Mouse (Mus musculus) kidney, adult 8-10 months (tissue): ENCODE results near the gene Acp4.
"Not testable (repeated sequence)": the region's sequence is repeated elsewhere in the genome, so short reads cannot be mapped to it uniquely, and the experiment has no call there.

Experiments used
- DNase-seq, 2 experiments: peaks; one replicate each; pipeline ENCODE4 v3.0.0; 2022

The Acp4 gene

DNA sequence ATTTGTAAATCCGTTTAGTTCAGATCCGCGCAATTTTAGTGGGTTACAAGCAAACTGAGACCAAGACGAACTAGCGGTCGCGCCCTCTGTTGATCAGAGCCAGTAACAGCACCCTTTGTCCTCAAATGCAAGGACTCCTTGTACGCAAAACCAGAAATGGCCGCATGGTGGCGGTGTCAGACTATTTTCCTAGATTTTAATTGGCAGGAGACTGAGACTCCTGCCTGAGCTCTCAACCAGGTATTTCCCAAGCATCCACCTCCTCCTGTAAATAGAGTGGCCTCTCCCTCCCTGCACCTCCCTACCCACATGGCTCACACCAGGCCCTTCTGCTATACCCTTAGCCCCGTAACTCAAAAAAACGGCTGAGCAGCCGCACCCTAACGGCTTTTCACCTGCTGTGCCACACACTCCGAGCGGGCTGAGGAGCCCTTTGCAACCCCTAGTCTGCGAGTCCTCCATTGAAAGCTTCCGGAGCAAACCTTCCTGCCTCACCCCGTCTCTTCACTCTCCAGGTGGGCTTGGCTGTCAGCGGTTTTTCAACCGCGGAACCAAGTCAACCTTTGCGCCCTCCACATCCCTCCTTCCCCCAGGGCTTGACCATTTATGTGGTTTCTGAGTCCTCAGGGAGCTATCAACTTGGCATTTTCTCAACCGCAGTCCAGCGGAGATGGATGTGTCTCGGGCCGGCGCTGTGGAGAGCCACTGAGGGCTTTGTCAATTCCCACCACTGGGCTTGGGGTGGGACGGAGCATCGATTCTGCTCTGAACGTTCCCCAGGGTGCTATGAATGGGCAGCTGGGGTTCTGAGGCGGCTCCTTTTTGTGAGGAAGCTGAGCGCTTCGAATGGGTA lies 5.8 kb upstream of the Acp4 start:
- DNase-seq: peak; percentile 89 to 97

DNA sequence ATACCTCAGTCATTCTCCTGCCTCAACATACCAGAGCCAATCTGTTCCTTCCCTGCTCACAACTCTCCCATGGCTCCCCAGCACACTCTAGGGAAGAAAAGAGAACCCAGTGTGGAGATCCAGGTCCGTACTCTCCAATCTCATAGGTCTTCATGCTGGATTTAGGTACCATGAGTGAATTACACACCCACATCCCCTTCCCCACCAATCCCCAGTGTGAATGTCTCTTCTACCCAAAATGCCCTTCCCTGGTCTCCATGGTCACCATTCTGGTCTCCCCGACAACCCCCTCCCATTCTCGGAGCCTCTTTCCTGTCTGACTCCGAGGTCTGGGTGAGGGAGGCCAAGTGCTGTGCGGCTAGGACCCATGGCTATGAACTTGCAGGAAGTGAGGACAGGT lies 4.0 kb upstream of the Acp4 start, which contains the start of gene Gm15517:
Gene Gm15517, plus strand, starts transcription at position 301 of the 400 bp plus-strand sequence.
- no peak for DNase-seq

DNA sequence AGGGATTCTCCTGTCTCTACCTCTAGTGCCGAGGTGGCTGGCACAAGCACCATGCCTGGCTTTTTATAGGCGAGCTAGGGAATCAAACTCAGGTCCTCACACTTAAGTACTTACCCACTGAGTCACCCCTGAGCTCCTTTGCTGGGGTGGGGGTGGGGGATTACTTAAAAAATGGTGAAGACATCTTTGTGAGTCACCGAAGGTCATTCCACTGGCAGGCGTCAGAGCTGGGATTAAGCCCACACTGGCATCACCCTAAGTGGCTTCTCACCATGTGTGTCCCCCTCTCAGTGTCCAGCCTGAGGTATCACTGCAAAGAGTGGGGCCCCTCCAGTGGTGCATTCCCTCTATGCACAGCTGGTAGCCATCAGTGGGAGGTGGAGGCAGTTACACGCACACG lies 3.2 kb upstream of the Acp4 start:
- DNase-seq: no peak

DNA sequence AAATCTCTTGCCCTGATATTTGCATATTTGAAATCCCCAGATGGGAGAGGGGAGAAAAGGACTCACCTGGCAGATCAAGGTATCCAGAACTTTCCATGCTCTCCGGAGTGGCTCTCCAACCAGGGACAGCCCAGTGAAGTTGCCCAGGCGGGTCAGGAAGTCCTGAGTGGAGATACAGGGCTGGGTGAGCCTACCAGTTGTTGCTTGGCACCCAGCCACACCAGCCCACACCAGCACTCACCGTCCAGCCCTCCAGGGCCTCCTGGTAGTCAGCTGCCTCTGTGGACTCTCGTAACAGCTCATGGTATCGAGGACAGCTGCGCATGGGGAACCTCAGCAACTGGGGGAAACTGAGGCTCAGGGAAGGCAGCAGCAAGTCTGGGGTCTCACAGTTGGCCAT lies 2.2 kb downstream of the Acp4 start:
- DNase-seq: no peak

DNA sequence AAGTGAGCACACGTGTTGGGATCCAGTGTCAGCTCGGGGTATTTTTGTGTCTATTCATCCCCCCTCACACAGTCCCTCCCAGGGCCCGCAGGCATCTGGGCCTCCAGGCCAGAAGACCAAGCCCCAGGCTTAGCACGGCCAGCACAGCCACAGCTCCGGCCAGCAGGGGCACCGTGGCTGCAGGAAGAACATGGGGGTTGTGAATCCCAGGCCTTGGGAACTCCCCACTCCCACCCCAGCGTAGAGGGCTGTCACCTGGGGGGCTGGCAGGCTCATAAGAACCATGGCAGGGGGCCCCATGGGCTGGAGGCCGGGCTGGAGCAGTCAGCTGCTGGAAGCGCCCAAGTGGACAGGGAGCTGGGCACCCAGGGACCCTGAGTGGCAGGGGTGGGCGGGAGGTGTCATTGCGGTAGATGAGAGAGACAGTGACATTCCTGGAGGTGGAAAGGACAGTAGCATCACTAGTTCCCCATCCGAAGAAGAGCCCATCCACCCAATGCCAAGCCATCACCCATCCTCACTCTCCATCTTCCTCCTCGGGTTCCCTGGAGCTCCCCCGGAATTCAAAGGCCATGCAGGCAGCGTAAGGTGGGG lies 4.1 kb downstream of the Acp4 start:
- DNase-seq: no peak

DNA sequence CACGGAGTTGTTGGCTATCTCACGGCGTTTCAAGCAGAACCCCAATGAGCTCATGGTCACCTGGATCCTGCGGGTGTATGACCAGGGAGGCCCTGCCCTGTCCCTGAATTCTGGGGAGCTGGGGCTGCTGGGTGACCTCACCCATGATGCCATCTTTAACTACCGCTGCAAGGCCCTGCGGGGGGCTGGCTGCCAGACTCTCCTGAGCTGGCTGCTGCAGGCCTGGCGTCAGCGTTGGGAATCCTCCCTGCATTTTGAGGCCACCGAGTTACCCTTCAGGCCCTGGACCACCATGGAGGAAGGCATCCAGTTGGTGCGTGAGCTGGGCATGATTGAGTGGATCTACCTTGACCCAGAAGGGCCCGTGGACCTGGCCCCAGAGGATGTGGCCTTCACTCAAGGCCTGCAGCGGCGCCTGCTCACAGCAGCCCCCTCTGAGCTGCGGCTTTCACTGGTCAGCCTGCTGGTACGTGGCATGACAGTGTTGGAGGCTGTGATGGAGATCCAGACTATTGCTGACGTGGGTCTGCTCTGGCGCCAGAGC lies 6.4 kb downstream of the Acp4 start:
- not testable (repeated sequence) for DNase-seq

DNA sequence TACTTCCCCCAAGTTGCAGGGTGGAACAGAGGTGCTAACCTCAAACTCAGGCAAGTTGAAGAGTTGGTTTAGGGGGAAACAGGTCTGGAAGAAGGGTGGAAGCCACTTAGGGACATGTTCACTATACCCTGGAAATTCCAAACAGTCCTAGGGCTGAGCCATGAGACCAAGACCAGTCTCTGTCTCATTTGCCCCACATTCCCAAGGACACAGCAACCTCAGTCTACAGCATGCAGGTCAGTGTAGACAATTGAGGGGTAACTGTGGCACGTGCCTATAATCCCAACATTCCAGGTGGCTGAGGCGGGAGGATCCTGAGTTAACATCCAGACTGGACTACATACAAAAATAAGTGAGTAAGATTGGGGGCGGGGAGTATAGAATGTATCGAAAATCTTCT lies 7.9 kb downstream of the Acp4 start:
- no peak for DNase-seq

DNA sequence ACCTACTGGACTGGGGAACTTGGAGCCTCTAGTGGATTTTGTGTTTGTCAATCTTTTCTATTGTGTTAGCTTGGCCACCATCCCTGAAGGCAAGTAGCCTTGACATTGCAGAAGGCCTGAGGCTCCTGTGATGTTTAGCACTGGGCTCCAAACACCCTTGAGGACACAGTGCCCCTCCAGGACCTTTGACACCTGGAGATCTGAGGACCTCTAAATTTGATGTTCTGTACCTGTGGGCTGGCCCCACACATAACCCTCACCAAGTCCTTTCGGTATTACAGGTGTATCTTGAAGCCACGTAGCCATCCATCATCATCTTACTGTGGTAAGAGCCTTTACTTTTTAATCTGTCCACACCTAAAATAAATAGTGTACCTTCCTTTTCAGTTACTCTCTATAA lies 9.2 kb downstream of the Acp4 start:
- DNase-seq: no peak

DNA sequence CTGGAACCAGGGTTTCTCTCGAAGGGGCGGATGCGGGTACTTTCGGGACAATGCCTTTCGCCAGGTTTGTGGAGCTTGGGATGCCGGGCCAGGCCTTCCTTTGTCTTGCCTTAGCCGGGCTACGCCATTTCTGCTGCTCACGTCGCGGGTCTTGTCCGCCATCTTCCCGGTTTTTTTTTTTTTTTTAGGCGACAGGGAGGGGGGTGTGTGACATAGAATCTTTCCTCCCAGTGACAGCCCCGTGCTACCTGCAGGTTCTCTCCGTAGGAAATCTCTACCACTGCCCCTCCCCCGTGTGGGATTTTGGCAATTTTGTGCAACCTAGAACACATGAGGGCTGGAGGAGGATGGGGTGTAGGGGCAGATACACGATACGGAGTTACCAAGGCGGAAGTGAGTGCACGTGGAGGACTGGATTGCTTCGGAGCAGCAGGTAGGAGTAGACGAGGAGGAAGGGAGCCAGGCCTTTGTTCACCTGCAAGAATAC lies 10.2 kb downstream of the Acp4 start:
- DNase-seq: peak; percentile 38 to 44

DNA sequence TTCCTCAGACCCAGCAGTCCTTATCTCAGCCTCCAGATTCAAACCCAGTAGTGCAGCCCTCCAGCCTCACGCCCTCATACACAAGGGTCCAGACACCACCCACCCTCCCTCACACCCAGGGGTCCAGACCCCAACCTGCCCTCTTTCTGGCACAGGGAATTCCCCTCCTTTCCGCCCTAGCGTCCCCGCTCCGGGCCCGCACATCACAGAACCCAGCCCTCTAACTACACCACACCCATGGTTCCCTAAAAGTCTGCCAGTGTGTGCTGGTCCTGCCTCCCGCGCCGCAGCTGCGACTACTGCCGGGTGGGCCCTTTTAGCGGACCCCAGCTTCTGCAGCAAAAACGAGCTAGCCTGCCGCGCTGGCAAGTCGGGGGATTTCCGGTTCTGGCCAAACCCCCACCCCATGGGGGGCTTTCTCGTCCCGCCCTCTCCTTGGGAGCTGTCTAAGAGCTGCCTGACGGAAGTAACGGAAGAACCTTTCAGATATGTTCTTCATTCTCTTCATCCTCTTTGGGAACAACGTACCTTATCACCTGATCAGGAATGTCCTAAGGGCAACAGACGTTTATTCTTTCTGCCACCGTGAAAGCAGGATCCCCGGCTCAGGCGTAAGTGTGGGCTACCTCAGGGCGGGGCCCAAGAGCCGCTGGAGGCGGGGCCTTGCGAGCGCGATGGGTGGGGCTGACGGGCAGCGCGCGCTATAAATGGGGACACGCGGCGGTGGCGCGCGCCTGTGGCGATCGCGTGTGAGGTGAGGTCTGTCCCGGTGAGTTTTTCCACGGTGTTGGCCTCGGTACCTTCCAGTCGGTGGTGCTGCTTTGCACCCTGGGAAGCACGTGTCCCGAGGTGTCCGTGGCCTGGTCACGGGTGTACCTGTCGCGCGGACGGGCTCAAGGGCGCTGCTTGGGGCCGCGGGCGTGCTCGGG lies 10.9 kb downstream of the Acp4 start, which contains the start of the genes 1700028J19Rik and 2410002F23Rik:
Gene 1700028J19Rik, minus strand, starts transcription at position 641 of the 929 bp plus-strand sequence.
Gene 2410002F23Rik, plus strand, starts transcription at position 668 of the 929 bp plus-strand sequence.
- peak; percentile 88 to 89 for DNase-seq

DNA sequence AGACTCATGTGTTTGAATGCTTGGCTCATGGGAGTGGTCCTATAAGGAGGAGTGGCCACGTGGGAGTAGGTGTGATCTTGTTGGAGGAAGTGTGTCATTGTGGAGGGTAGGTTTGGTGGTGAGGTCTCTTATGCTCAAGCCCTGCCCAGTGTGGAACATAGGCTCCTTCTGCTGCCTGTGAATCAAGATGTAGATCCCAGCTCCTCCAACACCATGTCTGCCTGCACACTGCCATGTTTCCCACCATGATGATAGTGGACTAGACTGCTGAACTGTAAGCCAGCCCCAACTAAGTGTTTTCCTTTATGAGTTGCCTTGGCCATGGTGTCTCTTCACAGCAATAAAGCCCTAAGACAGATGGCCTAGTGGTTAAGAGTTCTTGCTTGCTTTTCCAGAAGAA lies 13.1 kb downstream of the Acp4 start:
- no peak for DNase-seq

DNA sequence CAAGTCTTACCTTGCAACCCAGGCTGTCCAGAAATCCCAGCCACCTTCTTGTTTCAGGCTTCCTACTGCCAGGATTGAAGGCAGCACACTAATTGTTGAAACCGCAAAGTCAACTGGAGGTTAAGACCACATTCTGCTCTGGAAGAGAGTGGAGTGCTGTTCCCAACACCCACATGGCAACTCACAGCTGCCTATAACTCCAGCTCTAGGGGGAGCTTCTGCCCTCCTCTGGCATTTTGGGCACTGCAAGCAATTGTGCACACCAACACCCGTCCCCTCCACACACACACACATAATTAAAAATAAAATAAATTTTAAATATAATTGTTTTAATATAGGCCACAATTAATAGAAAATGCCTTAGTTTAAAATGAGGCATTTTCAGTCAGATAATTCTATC lies 16.0 kb downstream of the Acp4 start:
- no peak for DNase-seq

DNA sequence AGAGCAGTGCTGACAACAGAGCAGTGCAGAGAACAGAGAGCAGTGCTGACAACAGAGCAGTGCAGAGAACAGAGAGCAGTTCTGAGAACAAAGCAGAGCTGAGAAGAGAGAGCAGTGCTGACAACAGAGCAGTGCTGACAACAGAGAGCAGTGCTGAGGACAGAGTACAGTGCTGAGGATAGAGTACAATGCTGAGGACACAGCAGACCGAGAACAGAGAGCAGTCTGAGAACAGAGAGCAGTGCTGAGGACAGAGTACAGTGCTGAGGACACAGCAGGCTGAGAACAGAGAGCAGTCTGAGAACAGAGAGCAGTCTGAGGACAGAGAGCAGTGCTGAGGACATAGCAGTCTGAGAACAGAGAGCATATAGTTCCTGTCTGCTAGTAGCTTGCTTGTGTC lies 16.5 kb downstream of the Acp4 start:
- no peak for DNase-seq

DNA sequence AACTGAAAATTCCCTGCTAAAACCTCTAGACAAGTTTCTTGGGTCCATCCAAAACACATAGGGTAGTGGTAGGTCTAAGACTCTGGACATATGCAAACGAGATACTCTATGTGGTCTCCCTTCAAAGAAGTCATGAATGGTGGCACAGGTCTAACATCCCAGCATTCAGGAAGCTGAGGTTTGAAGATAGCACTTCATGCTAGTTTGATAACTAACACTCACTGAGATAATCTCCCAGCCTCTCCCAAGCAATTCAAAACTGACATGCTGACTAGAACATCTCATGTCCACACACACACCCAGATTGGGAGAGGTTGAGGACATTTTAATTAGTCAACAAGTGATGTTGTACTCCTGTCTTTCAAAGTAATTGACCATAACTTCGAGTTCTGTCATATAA lies 17.3 kb downstream of the Acp4 start:
- no peak for DNase-seq

DNA sequence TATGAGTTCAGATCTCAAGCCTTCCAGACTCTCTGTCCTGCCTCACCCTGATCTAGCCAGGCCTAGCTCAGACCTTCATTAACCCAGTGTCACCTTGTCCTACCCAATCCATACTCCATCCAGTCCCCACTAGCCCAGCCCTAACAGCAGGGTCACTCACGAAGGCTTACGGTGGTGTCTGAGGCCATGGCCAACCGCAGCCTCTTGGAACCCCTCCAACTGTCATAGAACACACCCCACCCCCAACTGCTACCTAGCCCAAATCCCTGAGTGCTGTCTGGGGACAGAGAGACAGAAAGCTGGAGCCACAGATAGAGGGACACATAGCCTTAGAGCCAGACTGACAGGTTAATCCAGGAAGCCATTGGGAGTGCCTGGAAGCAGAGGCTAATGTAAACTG lies 21.3 kb downstream of the Acp4 start, which contains the start of gene Gm36864:
Gene Gm36864, plus strand, starts transcription at position 269 of the 400 bp plus-strand sequence.
- DNase-seq: no peak

DNA sequence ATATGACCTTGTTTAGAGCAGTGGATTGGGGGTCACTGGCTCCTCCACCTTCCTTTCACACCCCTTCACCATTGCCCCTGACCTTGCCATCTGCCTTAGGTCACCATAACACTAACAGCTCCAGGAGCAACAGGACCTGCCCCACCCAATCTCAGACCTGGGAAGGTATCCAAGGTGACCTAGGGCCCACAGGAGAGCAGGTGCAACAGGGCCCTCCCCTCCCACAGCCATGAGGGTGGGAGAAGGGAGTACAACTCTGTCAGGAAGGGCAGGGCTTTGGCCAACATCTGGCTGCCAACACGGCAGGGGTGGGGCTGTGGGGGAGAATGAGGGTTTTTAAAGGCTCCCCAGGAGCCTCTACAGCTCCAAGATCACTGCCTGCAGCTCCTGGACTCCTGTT lies 32.1 kb downstream of the Acp4 start, which contains the start of gene Klk1:
Gene Klk1, plus strand, starts transcription at position 285 of the 400 bp plus-strand sequence.
- peak; percentile 44 to 67 for DNase-seq

DNA sequence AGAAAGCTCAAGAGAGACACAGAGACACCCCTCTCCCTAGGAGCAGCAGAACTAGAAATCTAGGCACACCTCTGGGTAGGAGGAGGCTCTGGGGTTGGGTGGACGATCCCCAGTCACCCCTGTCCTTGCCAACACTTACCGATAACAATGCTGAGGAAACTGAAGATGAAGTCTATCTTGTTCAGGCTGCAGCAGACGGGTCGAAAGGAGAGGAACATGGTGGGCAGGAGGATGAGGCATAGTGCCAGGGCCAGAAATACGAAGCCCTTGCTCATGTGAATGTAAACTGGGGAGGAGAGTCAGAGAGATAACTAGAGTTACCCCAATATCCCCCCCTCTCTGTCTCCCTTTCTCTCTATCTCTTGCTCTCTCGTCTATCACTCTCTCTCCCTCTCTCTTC lies 34.8 kb downstream of the Acp4 start:
- DNase-seq: not testable (repeated sequence)

DNA sequence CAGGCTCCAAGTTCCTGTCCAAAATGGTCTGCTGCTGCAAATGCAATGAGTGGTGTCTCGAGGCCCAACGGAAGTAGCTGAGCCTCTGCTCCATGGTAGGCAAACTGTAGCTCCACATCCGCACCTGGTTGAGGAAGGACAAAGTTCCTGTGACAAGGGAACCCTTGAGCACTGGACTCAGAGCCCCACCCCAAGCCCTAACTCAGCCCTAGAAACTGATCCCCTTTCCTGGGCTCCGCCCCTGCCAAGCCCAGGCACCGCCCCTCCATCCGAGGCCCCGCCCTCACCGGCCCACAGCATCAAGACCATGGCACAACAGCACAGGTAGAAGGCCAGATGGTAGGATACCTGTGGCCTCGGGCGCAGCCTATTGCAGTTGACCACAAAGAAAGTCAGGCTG lies 35.6 kb downstream of the Acp4 start:
- not testable (repeated sequence) for DNase-seq

DNA sequence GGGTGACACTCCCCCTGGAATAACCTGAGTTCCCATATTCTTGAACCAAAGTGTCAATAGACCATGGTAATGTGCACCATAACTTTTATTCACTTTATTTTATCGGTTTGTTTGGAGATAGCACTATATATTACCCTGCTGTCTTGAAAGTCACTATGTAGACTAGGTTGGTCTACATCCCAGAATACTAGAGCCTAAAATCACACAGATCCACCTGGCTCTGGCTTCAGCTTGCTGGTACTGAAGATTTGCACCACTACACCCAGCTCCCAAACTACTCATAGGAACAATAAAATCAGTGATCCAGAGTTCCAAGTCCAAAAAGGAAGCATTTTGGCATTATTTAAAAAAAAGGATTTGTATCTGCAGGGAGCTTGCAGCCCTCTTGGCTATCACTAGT lies 41.5 kb downstream of the Acp4 start, which contains the start of gene Klk1b5:
Gene Klk1b5, plus strand, starts transcription at position 301 of the 400 bp plus-strand sequence.
- DNase-seq: no peak

DNA sequence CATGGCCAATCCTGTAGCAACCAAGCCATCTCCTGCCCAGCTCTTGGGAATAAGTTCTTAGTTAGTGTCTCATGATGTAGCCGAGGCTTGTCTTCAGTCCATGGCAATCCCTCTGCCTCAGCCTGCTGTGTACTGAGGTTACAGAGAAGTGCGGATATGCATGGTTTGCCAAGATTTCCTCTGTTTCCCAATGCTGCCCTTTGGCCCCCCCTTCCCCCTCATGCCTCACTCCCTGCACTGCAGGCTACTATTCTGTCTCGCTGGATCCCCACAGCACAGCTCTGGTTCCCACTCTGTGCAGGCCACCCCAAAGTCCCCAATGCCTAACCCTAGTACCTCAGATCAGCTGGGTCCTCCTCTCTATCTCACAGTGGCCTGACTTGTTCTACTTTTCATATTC lies 48.9 kb downstream of the Acp4 start:
- no peak for DNase-seq

DNA sequence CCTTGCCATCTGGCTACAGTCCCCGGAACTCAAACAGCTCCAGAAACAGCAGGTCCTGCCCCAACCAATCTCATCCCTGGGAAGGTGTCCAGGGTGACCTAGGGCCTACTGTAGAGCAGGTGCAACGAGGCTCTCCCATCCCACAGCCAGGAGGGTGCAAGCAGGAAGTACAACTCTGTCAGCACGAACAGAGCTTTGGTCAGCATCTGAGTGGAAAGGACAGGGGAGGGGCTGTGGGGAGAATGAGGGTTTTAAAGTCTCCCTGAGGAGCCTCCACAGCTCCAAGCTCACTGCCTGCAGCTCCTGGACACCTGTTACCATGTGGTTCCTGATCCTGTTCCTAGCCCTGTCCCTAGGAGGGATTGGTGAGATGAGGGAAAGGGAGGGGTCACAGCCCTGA lies 50.0 kb downstream of the Acp4 start, which contains the start of gene Klk1b4:
Gene Klk1b4, plus strand, starts transcription at position 301 of the 400 bp plus-strand sequence.
- DNase-seq: not testable (repeated sequence)
